Mouse (Mus musculus) heart, embryonic 15.5 days (tissue): Measurements from ENCODE around the gene Rap1gap. TPM values are rescaled to one million over a fixed set of nuclear protein-coding genes. Genes with fewer than 3 reads are reported as not detected.

Experiments used
- ATAC-seq: fragments of 200-750 bp; cut with Nextera tagmentation; replicated peaks from 2 replicates; pipeline ENCODE4 v1.8.0; 2017; ENCODE audit warnings: low read depth, moderate TSS enrichment; ENCODE audit not compliant: insufficient number of reproducible peaks, insufficient read depth, low FRiP score
- H3K27ac ChIP-seq: fragments of 300-500 bp; sonication (generic); 2 replicates; pipeline ENCODE4 v1.5.1; 2015; ENCODE audit warnings: mild to moderate bottlenecking, inconsistent platforms
- H3K27me3 ChIP-seq: fragments of 300-500 bp; sonication (generic); 2 replicates; pipeline ENCODE4 v1.6.1; 2015; ENCODE audit warnings: inconsistent platforms
- H3K36me3 ChIP-seq: fragments of 300-500 bp; sonication (generic); 2 replicates; pipeline ENCODE4 v1.6.1; 2015; ENCODE audit warnings: mild to moderate bottlenecking, inconsistent platforms
- H3K4me1 ChIP-seq: fragments of 300-500 bp; sonication (generic); replicated peaks from 2 replicates; pipeline ENCODE4 v1.6.1; 2015; ENCODE audit warnings: inconsistent platforms
- H3K4me2 ChIP-seq: fragments of 300-500 bp; sonication (generic); 2 replicates; pipeline ENCODE4 v1.6.1; 2015; ENCODE audit warnings: inconsistent platforms, mild to moderate bottlenecking, moderate library complexity
- H3K4me3 ChIP-seq: fragments of 300-500 bp; sonication (generic); 2 replicates; pipeline ENCODE4 v1.5.1; 2015; ENCODE audit warnings: mild to moderate bottlenecking, inconsistent platforms
- H3K9ac ChIP-seq: fragments of 300-500 bp; sonication (generic); 2 replicates; pipeline ENCODE4 v1.6.1; 2015; ENCODE audit warnings: mild to moderate bottlenecking, inconsistent platforms
- H3K9me3 ChIP-seq: fragments of 300-500 bp; sonication (generic); replicated peaks from 2 replicates; pipeline ENCODE4 v1.6.1; 2016; ENCODE audit warnings: inconsistent platforms
- WGBS: fragments of 180-500 bp; shearing (Covaris S2); methylation state at CpG from one replicate; pipeline ENCODE4 v1.1.7; 2015; ENCODE audit warnings: mixed read lengths; 5-methylcytosine and 5-hydroxymethylcytosine counted together
- polyA plus RNA-seq: library from polyadenylated mRNA; unstranded; fragments of >200 nt; fragmentation: Nextera tagmentation; extraction: Ambion mirVana; gene quantifications from 2 replicates; pipeline ENCODE4 v1.2.1, GENCODE M21; 2015

The Rap1gap gene
- polyA plus RNA-seq, result 5.6 and 7.2 TPM in 2 replicates

GRCm38 (mm10) chr4:137664433-137664979, at the start of gene Rap1gap:
Gene Rap1gap, plus strand, starts transcription at chr4:137664726.
- H3K4me2 ChIP-seq, result peak within 1 kb of the TSS; percentile 97
- WGBS, result 2% methylated on average over 44 of the region's 44 CpGs
- ATAC-seq, result no peak
- no peak within 1 kb of the TSS for H3K27ac ChIP-seq
- no peaks in the 10 kb centered on the region for H3K9me3 ChIP-seq
- H3K9ac ChIP-seq, result peak within 1 kb of the TSS; percentile 67
- H3K27me3 ChIP-seq, result peaks cover 43% of the 10 kb centered on the region
- peaks cover 31% of the 10 kb centered on the region for H3K4me1 ChIP-seq
- H3K4me3 ChIP-seq, result peak within 1 kb of the TSS; percentile 58
- H3K36me3 ChIP-seq, result no peaks in the 10 kb centered on the region

- no peak overlapping the region for H3K9ac ChIP-seq
- no peaks in the 10 kb centered on the region for H3K4me1 ChIP-seq
- ATAC-seq, result no peak
- no peaks in the 10 kb centered on the region for H3K9me3 ChIP-seq
- H3K4me3 ChIP-seq, result no peak overlapping the region
- H3K36me3 ChIP-seq, result peaks cover 72% of the 10 kb centered on the region
- WGBS, result 86% methylated on average over 8 of the region's 8 CpGs
- H3K4me2 ChIP-seq, result no peak overlapping the region
- H3K27me3 ChIP-seq, result no peaks in the 10 kb centered on the region
- H3K27ac ChIP-seq, result no peak overlapping the region
These were observed 41.7 kb upstream of the Rap1gap start for GRCm38 (mm10) chr4:137622847-137623246.

- H3K27ac ChIP-seq, result no peak overlapping the region
- no peaks in the 10 kb centered on the region for H3K9me3 ChIP-seq
- H3K36me3 ChIP-seq, result peaks cover 70% of the 10 kb centered on the region
- H3K4me2 ChIP-seq, result no peak overlapping the region
- no peak overlapping the region for H3K9ac ChIP-seq
- no peak for ATAC-seq
- H3K4me3 ChIP-seq, result no peak overlapping the region
- WGBS, result 81% methylated on average over 8 of the region's 8 CpGs
- H3K27me3 ChIP-seq, result no peaks in the 10 kb centered on the region
- H3K4me1 ChIP-seq, result peaks cover 10% of the 10 kb centered on the region
These were observed 36.9 kb upstream of the Rap1gap start for GRCm38 (mm10) chr4:137627476-137628235.

- no peak overlapping the region for H3K4me2 ChIP-seq
- H3K9me3 ChIP-seq, result no peaks in the 10 kb centered on the region
- peaks cover 70% of the 10 kb centered on the region for H3K36me3 ChIP-seq
- H3K9ac ChIP-seq, result no peak overlapping the region
- H3K27ac ChIP-seq, result no peak overlapping the region
- 86% methylated on average over 6 of the region's 6 CpGs for WGBS
- no peaks in the 10 kb centered on the region for H3K27me3 ChIP-seq
- ATAC-seq, result no peak
- peaks cover 10% of the 10 kb centered on the region for H3K4me1 ChIP-seq
- no peak overlapping the region for H3K4me3 ChIP-seq
These were observed 36.1 kb upstream of the Rap1gap start for GRCm38 (mm10) chr4:137628400-137628799.

GRCm38 (mm10) chr4:137629354-137629753, 35.2 kb upstream of the Rap1gap start:
- 60% methylated on average over 7 of the region's 7 CpGs for WGBS
- ATAC-seq, result no peak
- H3K36me3 ChIP-seq, result peaks cover 68% of the 10 kb centered on the region
- peaks cover 10% of the 10 kb centered on the region for H3K4me1 ChIP-seq
- no peak overlapping the region for H3K4me2 ChIP-seq
- H3K9me3 ChIP-seq, result no peaks in the 10 kb centered on the region
- no peak overlapping the region for H3K27ac ChIP-seq
- no peaks in the 10 kb centered on the region for H3K27me3 ChIP-seq
- H3K4me3 ChIP-seq, result no peak overlapping the region
- no peak overlapping the region for H3K9ac ChIP-seq

GRCm38 (mm10) chr4:137630153-137630552, 34.4 kb upstream of the Rap1gap start:
- WGBS, result 91% methylated on average over 2 of the region's 2 CpGs
- Histone ChIP-seq H3K4me2 (no peak overlapping the region), H3K9me3 (no peaks in the 10 kb centered on the region), H3K27me3 (no peaks in the 10 kb centered on the region), H3K36me3 (peaks cover 67% of the 10 kb centered on the region), H3K27ac (no peak overlapping the region), H3K9ac (no peak overlapping the region), H3K4me1 (peaks cover 10% of the 10 kb centered on the region), H3K4me3 (no peak overlapping the region)
- ATAC-seq, result no peak

GRCm38 (mm10) chr4:137631596-137631995, 32.9 kb upstream of the Rap1gap start:
- Histone ChIP-seq H3K4me2 (no peak overlapping the region), H3K9ac (no peak overlapping the region), H3K9me3 (no peaks in the 10 kb centered on the region), H3K4me3 (no peak overlapping the region), H3K27ac (peak overlapping the region; percentile 53), H3K4me1 (peaks cover 10% of the 10 kb centered on the region), H3K36me3 (peaks cover 69% of the 10 kb centered on the region), H3K27me3 (no peaks in the 10 kb centered on the region)
- ATAC-seq, result 0 out of 2 replicates have a peak, but pooled peaks have one; percentile 35
- 37% methylated on average over 3 of the region's 3 CpGs for WGBS

- no peaks in the 10 kb centered on the region for H3K9me3 ChIP-seq
- H3K36me3 ChIP-seq, result peaks cover 84% of the 10 kb centered on the region
- H3K4me3 ChIP-seq, result no peak overlapping the region
- no peak overlapping the region for H3K4me2 ChIP-seq
- no peak overlapping the region for H3K27ac ChIP-seq
- H3K9ac ChIP-seq, result no peak overlapping the region
- H3K4me1 ChIP-seq, result peaks cover 10% of the 10 kb centered on the region
- WGBS, result 87% methylated on average over 4 of the region's 4 CpGs
- no peak for ATAC-seq
- no peaks in the 10 kb centered on the region for H3K27me3 ChIP-seq
These were observed 31.1 kb upstream of the Rap1gap start for GRCm38 (mm10) chr4:137633394-137633793.

GRCm38 (mm10) chr4:137636597-137636996, 27.9 kb upstream of the Rap1gap start:
- no peak for ATAC-seq
- Histone ChIP-seq H3K4me2 (no peak overlapping the region), H3K27ac (no peak overlapping the region), H3K4me1 (peaks cover 2% of the 10 kb centered on the region; the same call in 1 of the 2 replicates), H3K9me3 (no peaks in the 10 kb centered on the region), H3K9ac (no peak overlapping the region), H3K36me3 (peaks cover 84% of the 10 kb centered on the region), H3K4me3 (no peak overlapping the region), H3K27me3 (no peaks in the 10 kb centered on the region)
- 89% methylated on average over 3 of the region's 3 CpGs for WGBS

GRCm38 (mm10) chr4:137641556-137641955, 23.0 kb upstream of the Rap1gap start:
- ATAC-seq, result no peak
- 77% methylated on average over 5 of the region's 5 CpGs for WGBS
- Histone ChIP-seq H3K27me3 (no peaks in the 10 kb centered on the region), H3K9ac (no peak overlapping the region), H3K9me3 (no peaks in the 10 kb centered on the region), H3K4me3 (no peak overlapping the region), H3K4me1 (no peaks in the 10 kb centered on the region), H3K4me2 (no peak overlapping the region), H3K27ac (no peak overlapping the region), H3K36me3 (peaks cover 75% of the 10 kb centered on the region)

- ATAC-seq, result no peak
- Histone ChIP-seq H3K27me3 (no peaks in the 10 kb centered on the region), H3K4me2 (no peak overlapping the region), H3K27ac (no peak overlapping the region), H3K4me1 (no peaks in the 10 kb centered on the region), H3K9me3 (no peaks in the 10 kb centered on the region), H3K4me3 (no peak overlapping the region), H3K36me3 (peaks cover 75% of the 10 kb centered on the region), H3K9ac (no peak overlapping the region)
- WGBS, result 88% methylated on average over 2 of the region's 2 CpGs
These were observed 22.4 kb upstream of the Rap1gap start for GRCm38 (mm10) chr4:137642101-137642500.

- H3K4me3 ChIP-seq, result no peak overlapping the region
- no peaks in the 10 kb centered on the region for H3K4me1 ChIP-seq
- H3K9me3 ChIP-seq, result no peaks in the 10 kb centered on the region
- H3K27ac ChIP-seq, result no peak overlapping the region
- H3K36me3 ChIP-seq, result peaks cover 68% of the 10 kb centered on the region
- no peak overlapping the region for H3K9ac ChIP-seq
- no peak for ATAC-seq
- no peak overlapping the region for H3K4me2 ChIP-seq
- 80% methylated on average over 2 of the region's 2 CpGs for WGBS
- H3K27me3 ChIP-seq, result no peaks in the 10 kb centered on the region
These were observed 21.1 kb upstream of the Rap1gap start for GRCm38 (mm10) chr4:137643459-137643858.
